Comparison of ENCODE assay signal across 9 mouse cellular contexts in genomic region chr2:21187576-21187975, GRCm38 (mm10). TPM values are rescaled to one million over a fixed set of nuclear protein-coding genes. Genes with fewer than 3 reads are reported as not detected.
DNase-seq lines count a peak whose midpoint lies in the region; ATAC-seq and TF ChIP-seq lines count a peak whose summit lies in the region.
"Had no signal": no experiment of that assay in that cellular context is flagged by ENCODE, and none has a peak within 500 bp of the region (broad histone marks: within the 10 kb centered on the region; RNA-seq: fewer than 3 reads in every experiment).

No protein-coding gene starts in this region.

- DNase-seq in cerebellum, adult 11 months = peak; percentile 9
- peak; percentile 73 for DNase-seq in urinary bladder, postnatal 14 days (ENCODE audit: low spot score)
- no peak for DNase-seq in urinary bladder, adult 2 months (ENCODE audit: low spot score)
- DNase-seq in embryonic facial prominence, embryonic 10.5 days (ENCODE audit: low spot score) = peak; percentile 41
- DNase-seq in kidney, postnatal 36 days = peak; percentile 55 to 89
- peak; percentile 59 for DNase-seq in lung, adult 2 months
- DNase-seq in spleen, adult 12 weeks (ENCODE audit: low spot score) = peak; percentile 21

- TF ChIP-seq CTCF in lung, adult 2 months (IDR thresholded peaks at IDR 0.05; ENCODE audit: insufficient read depth, low read length) = peak; percentile 90

- no peaks in the 10 kb centered on the region for H3K9me3 ChIP-seq in embryonic facial prominence, embryonic 10.5 days
- H3K9me3 ChIP-seq: limb, embryonic 13.5 days had no signal

- no peak overlapping the region for H3K4me3 ChIP-seq in embryonic facial prominence, embryonic 10.5 days
- no peak overlapping the region for H3K4me3 ChIP-seq in lung, adult 2 months (replicated peaks; ENCODE audit: extremely low read depth, low read depth, low read length)
- H3K4me3 ChIP-seq: limb, embryonic 13.5 days had no signal

- H3K27me3 ChIP-seq in embryonic facial prominence, embryonic 10.5 days (replicated peaks; ENCODE audit: low read depth, poor library complexity, severe bottlenecking) = no peaks in the 10 kb centered on the region

- TF ChIP-seq POLR2A in lung, adult 2 months (IDR thresholded peaks at IDR 0.05; ENCODE audit: borderline replicate concordance, extremely low read depth, low read depth, low read length) = no peak

- H3K27ac ChIP-seq in embryonic facial prominence, embryonic 10.5 days (replicated peaks) = no peak overlapping the region
- H3K27ac ChIP-seq: limb, embryonic 13.5 days had no signal

- no peaks in the 10 kb centered on the region for H3K36me3 ChIP-seq in embryonic facial prominence, embryonic 10.5 days (replicated peaks)
- H3K36me3 ChIP-seq: limb, embryonic 13.5 days had no signal

- no peaks in the 10 kb centered on the region for H3K4me1 ChIP-seq in embryonic facial prominence, embryonic 10.5 days
- no peaks in the 10 kb centered on the region for H3K4me1 ChIP-seq in lung, adult 2 months (ENCODE audit: control insufficient read depth, insufficient read depth, low read length)
- H3K4me1 ChIP-seq: limb, embryonic 13.5 days had no signal

- WGBS in embryonic facial prominence, embryonic 10.5 days = 57% methylated on average over 7 of the region's 7 CpGs
- WGBS in lung, adult 2 months = 29% methylated on average over 7 of the region's 7 CpGs

- no peak for ATAC-seq in cerebellum, adult (ENCODE audit: insufficient number of reproducible peaks, low FRiP score, low TSS enrichment)

RNA-seq across cellular contexts. Expression of gene Enkur, which starts 17.6 kb away (rescaled TPM):
- polyA plus RNA-seq in urinary bladder, adult 2 months (2012; rRNA removed) = 1.4 and 2.4 TPM in 2 replicates
- 0.16 and 0.62 TPM in 2 replicates for polyA plus RNA-seq in embryonic facial prominence, embryonic 10.5 days (2016; fragmentation: Nextera tagmentation; extraction: Ambion mirVana)
- 0.57 and 1.5 TPM in 2 replicates for polyA plus RNA-seq in lung, adult 2 months (2012; rRNA removed)

RNA-seq across cellular contexts. Expression of gene Thnsl1, which starts 17.9 kb away (rescaled TPM):
- polyA plus RNA-seq in urinary bladder, adult 2 months (2012; rRNA removed) = 5.8 and 6.0 TPM in 2 replicates
- 10.0 and 10.3 TPM in 2 replicates for polyA plus RNA-seq in embryonic facial prominence, embryonic 10.5 days (2016; fragmentation: Nextera tagmentation; extraction: Ambion mirVana)
- polyA plus RNA-seq in lung, adult 2 months (2012; rRNA removed) = 2.9 and 4.4 TPM in 2 replicates
